Mouse (Mus musculus) lung, postnatal 4 days (tissue): ENCODE measurements at regions not wholly inside any gene's neighbourhood (a gene's known extent, or its start where the extent isn't known, plus 50 kb on each side); places are given as distances from the start of the nearest gene placed in this dataset.

Source experiments
- DNase-seq, 2 experiments: peaks; one replicate each; pipeline ENCODE4 v3.0.0; 2021

DNA sequence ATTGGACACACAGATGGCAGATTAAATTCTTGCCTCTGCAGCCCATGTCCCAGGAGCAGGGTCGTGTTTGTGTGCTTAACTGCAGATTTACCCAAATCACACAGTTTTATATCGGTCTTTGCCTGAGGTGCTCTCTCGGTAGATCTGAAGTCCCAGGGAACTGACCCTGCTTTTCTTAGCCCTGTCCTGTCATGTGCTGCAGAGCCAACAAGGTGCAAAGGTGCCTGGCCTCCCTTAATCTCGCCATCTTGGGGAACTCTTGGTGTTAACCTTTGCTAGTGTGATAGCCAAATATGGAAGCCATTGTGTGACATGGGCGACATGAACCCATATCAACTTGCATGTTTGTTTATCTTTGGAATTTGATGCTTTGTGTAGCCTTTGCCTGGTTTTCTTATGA is 107.1 kb upstream of the Lyplal1 start:
- no peak for DNase-seq

GRCm38 (mm10) chr1:186223417-186223816 is 106.3 kb upstream of the Lyplal1 start:
- no peak for DNase-seq

DNA sequence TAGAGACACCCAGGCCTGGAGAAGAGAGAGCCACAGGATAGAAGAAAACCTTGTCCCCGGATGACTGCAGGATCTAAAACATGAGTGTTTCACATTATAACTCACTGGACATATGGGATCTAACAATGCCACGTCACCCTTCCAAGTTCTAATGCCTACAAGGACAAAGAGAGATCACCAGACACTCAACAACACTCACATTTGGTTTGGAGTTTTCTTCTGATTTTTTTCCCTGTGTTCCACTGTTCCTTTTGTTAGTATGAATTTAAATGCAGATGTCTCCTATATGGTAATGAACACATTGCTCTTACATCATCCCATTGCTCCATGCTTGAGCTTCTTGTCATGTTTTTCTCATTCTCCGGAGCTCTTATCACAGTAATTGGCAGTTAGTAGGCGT is 101.9 kb upstream of the Lyplal1 start:
- DNase-seq: no peak

DNA sequence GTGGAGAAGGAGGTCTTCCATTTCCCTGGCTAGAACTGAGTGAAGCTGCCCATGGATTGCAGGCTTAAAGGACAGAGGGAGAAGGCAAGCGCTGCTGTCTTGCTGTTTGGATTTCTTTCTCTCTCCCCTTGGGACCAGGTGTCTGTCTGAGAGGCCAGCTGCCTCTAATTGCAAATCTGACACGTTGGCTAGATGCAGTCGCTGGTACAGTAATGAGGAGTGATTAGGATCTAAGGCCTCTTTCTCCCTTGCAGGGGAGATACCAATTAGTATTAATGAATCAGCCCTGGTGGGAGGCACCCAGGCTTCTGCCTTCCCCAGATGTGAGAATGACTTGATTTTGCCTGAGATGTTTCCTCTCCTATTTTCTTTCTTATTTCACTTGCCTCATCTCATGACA is 100.1 kb upstream of the Lyplal1 start:
- no peak for DNase-seq

GRCm38 (mm10) chr1:186204151-186204550 is 87.0 kb upstream of the Lyplal1 start:
- no peak for DNase-seq

- no peak for DNase-seq
Observed at GRCm38 (mm10) chr1:186202536-186202935, 85.4 kb upstream of the Lyplal1 start.

- DNase-seq: no peak
Observed at GRCm38 (mm10) chr1:186198391-186198790, 81.3 kb upstream of the Lyplal1 start.

GRCm38 (mm10) chr1:186197057-186197456 is 79.9 kb upstream of the Lyplal1 start:
- peak; percentile 30 to 64 for DNase-seq

GRCm38 (mm10) chr1:186189390-186189789 is 72.3 kb upstream of the Lyplal1 start:
- peak; percentile 50 to 85 for DNase-seq

- no peak for DNase-seq
Observed at GRCm38 (mm10) chr1:186187372-186187771, 70.3 kb upstream of the Lyplal1 start.

- DNase-seq: no peak
Observed at GRCm38 (mm10) chr1:186183204-186183651, 66.1 kb upstream of the Lyplal1 start.

GRCm38 (mm10) chr1:186182498-186183203 is 65.5 kb upstream of the Lyplal1 start:
- peak; percentile 73 to 77 for DNase-seq

DNA sequence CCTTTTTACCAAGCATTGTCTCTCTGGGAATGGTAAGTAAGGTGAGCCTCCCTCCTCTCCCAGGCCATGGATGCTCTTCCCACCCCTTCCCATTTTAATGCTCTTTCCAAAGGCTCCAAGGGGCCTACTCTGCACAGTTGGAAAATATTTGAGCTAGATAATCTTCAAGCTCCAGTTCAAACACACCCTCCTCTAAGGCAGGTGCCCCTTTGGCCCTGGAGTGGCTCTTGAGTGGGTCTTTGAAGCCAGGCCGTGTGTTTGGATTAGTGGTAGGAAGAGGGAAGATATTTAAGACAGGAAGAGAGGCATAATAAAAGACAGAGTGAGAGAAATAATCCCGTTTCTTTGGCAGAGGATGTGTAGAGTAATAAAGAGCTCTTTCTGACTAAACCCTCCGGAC is 59.9 kb upstream of the Lyplal1 start:
- peak in 1 of 2 experiments; percentile 31 for DNase-seq

DNA sequence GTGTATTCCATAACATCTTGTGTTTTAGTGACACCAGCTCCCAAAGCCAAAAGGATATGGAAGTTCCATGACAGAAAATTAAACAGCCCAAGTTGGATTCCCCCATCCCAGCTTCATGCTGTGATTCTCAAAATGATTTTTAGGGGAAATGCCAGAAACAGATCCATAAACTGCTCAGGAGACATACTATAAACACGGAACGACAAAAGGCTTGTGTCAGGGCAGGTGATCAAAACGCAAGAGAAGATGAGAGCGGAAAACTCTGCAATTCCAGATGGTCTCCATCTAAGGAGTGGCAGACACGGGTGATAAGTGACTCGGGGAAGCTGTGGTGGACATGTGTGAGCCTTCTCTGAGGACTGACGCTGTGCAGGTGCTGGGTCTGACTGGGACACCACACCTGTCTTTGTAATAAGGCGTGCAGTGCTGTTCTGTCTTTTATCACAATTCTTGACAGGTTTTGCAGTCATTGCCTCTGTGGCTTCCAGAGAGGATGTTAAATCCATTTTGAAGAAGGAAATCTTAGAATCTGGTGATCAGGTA is 56.4 kb upstream of the Lyplal1 start:
- no peak for DNase-seq

DNA sequence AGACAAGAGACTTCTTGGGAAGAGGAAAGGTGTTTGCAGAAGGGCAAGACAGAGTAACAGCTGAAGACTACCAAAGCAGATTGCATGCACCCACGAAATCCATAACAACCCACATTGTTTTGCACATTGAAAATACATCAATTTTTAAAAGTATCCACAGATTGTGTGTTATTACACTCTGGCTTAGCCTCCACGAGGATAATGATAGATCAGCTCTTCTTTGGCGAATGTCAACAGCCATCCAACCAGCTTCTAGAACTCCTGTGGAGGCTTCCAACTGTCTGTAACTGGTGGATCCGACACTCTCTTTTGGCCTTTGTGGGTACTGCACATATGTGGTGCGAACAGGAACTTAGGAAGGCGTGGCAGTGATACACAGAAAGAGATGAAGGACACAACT is 54.6 kb upstream of the Lyplal1 start:
- DNase-seq: no peak
